Mouse (Mus musculus) MEL (cell line): Measurements from ENCODE around the gene Arntl. TPM values are rescaled to one million over a fixed set of nuclear protein-coding genes. Genes with fewer than 3 reads are reported as not detected.

Experiments used
- DNase-seq: peaks from one replicate; pipeline ENCODE4 v3.0.0; 2011; ENCODE audit warnings: low read depth, low spot score
- H3K27ac ChIP-seq: 2 replicates; pipeline ENCODE4 v1.5.1; 2012; ENCODE audit warnings: low read depth, mild to moderate bottlenecking, control low read depth, low read length, moderate library complexity; ENCODE audit not compliant: control insufficient read depth
- H3K27me3 ChIP-seq, 2 experiments: fragments of 150-350 bp in 1 of 2; sonication (generic) in 1 of 2; 2 replicates each; pipeline ENCODE4 v1.6.1; 2012; ENCODE audit warnings: low read length in 2 of 2, mild to moderate bottlenecking in 2 of 2, improper control_type of control experiment in 1 of 2, moderate library complexity in 1 of 2; ENCODE audit not compliant: insufficient read depth in 2 of 2, control insufficient read depth in 1 of 2
- H3K36me3 ChIP-seq, 2 experiments: 2 replicates each; pipeline ENCODE4 v1.6.1; 2012 to 2014; ENCODE audit warnings: low read length in 2 of 2, improper control_type of control experiment in 1 of 2, inconsistent platforms in 1 of 2, mild to moderate bottlenecking in 1 of 2; ENCODE audit not compliant: insufficient read depth in 2 of 2, control insufficient read depth in 1 of 2
- H3K4me1 ChIP-seq, 2 experiments: fragments of 150-350 bp in 1 of 2; sonication (generic) in 1 of 2; 2 replicates each; pipeline ENCODE4 v1.6.1; 2012; ENCODE audit warnings: low read length in 2 of 2, improper control_type of control experiment in 1 of 2, mild to moderate bottlenecking in 1 of 2; ENCODE audit not compliant: insufficient read depth in 2 of 2, control insufficient read depth in 1 of 2
- H3K4me3 ChIP-seq, 2 experiments: fragments of 150-350 bp in 1 of 2; sonication (generic) in 1 of 2; 2 replicates each; pipeline ENCODE4 v1.5.1; 2012; ENCODE audit warnings: low read depth in 2 of 2, low read length in 2 of 2, mild to moderate bottlenecking in 2 of 2, moderate library complexity in 2 of 2, control low read depth in 1 of 2, improper control_type of control experiment in 1 of 2; ENCODE audit not compliant: control insufficient read depth in 1 of 2, insufficient read depth in 1 of 2
- H3K79me2 ChIP-seq: 2 replicates; pipeline ENCODE4 v1.6.1; 2012; ENCODE audit warnings: mild to moderate bottlenecking, low read length, moderate library complexity; ENCODE audit not compliant: control insufficient read depth, poor library complexity, insufficient read depth
- H3K9ac ChIP-seq: 2 replicates; pipeline ENCODE4 v1.6.1; 2012; ENCODE audit warnings: low read depth, mild to moderate bottlenecking, control low read depth, low read length, moderate library complexity; ENCODE audit not compliant: control insufficient read depth, poor library complexity, severe bottlenecking
- H3K9me3 ChIP-seq: fragments of 150-350 bp; sonication (generic); replicated peaks from 2 replicates; pipeline ENCODE4 v1.6.1; 2012; ENCODE audit warnings: mild to moderate bottlenecking, low read length, improper control_type of control experiment, moderate library complexity; ENCODE audit not compliant: insufficient read depth
- BHLHE40 ChIP-seq: IDR thresholded peaks from 2 replicates; pipeline ENCODE4 v1.6.1; 2012; ENCODE audit warnings: low read depth, mild to moderate bottlenecking, inconsistent platforms, low read length, improper control_type of control experiment, borderline replicate concordance
- CHD1 ChIP-seq: IDR thresholded peaks from 2 replicates; pipeline ENCODE4 v1.6.1; 2012; ENCODE audit warnings: low read depth, mild to moderate bottlenecking, inconsistent platforms, low read length, improper control_type of control experiment
- CHD2 ChIP-seq: IDR thresholded peaks from 2 replicates; pipeline ENCODE4 v1.6.1; 2011; ENCODE audit warnings: low read length, improper control_type of control experiment
- CTCF ChIP-seq, 3 experiments: IDR thresholded peaks in 2 of 3; conservative IDR thresholded peaks in 1 of 3; 2 replicates each; pipeline ENCODE4 v1.5.1; 2011 to 2012; ENCODE audit warnings: low read length in 3 of 3, low read depth in 2 of 3, mild to moderate bottlenecking in 2 of 3, improper control_type of control experiment in 1 of 3, inconsistent platforms in 1 of 3, mixed read lengths in 1 of 3, moderate library complexity in 1 of 3; ENCODE audit not compliant: control insufficient read depth in 1 of 3, insufficient read depth in 1 of 3, poor library complexity in 1 of 3, severe bottlenecking in 1 of 3
- ELF1 ChIP-seq: IDR thresholded peaks from 2 replicates; pipeline ENCODE4 v1.6.1; 2014; ENCODE audit warnings: low read depth, mild to moderate bottlenecking, inconsistent platforms, low read length, improper control_type of control experiment, moderate library complexity
- EP300 ChIP-seq, 2 experiments: IDR thresholded peaks; 2 replicates each; pipeline ENCODE4 v1.6.1; 2011; ENCODE audit warnings: improper control_type of control experiment in 2 of 2, low read length in 2 of 2, low read depth in 1 of 2, mild to moderate bottlenecking in 1 of 2
- ETS1 ChIP-seq: IDR thresholded peaks from 2 replicates; pipeline ENCODE4 v1.6.1; 2012; ENCODE audit warnings: low read depth, mild to moderate bottlenecking, inconsistent platforms, low read length, improper control_type of control experiment, moderate library complexity
- GABPA ChIP-seq: IDR thresholded peaks from 2 replicates; pipeline ENCODE4 v1.6.1; 2012; ENCODE audit warnings: low read depth, mild to moderate bottlenecking, inconsistent platforms, low read length, improper control_type of control experiment, moderate library complexity
- GATA1 ChIP-seq: IDR thresholded peaks from 2 replicates; pipeline ENCODE4 v1.6.1; 2011; ENCODE audit warnings: low read depth, low read length, improper control_type of control experiment
- HCFC1 ChIP-seq: IDR thresholded peaks from 2 replicates; pipeline ENCODE4 v1.6.1; 2012; ENCODE audit warnings: low read depth, mild to moderate bottlenecking, inconsistent platforms, low read length, improper control_type of control experiment, moderate library complexity
- JUND ChIP-seq: IDR thresholded peaks from 2 replicates; pipeline ENCODE4 v1.6.1; 2011; ENCODE audit warnings: low read depth, mild to moderate bottlenecking, improper control_type of control experiment, low read length
- KAT2A ChIP-seq: conservative IDR thresholded peaks from 2 replicates; pipeline ENCODE4 v1.6.1; 2012; ENCODE audit warnings: low read depth, low read length, improper control_type of control experiment, inconsistent platforms
- MAFK ChIP-seq: IDR thresholded peaks from 2 replicates; pipeline ENCODE4 v1.6.1; 2011; ENCODE audit warnings: low read depth, mild to moderate bottlenecking, low read length, improper control_type of control experiment, borderline replicate concordance
- MAZ ChIP-seq: IDR thresholded peaks from 2 replicates; pipeline ENCODE4 v1.6.1; 2012; ENCODE audit warnings: low read depth, mild to moderate bottlenecking, inconsistent platforms, low read length, improper control_type of control experiment
- MEF2A ChIP-seq: IDR thresholded peaks from 2 replicates; pipeline ENCODE4 v1.6.1; 2014; ENCODE audit warnings: low read depth, mild to moderate bottlenecking, inconsistent platforms, low read length, improper control_type of control experiment; ENCODE audit not compliant: poor library complexity, insufficient replicate concordance, severe bottlenecking; ENCODE audit errors: extremely low read depth
- MXI1 ChIP-seq: IDR thresholded peaks from 2 replicates; pipeline ENCODE4 v1.6.1; 2011; ENCODE audit warnings: mild to moderate bottlenecking, low read depth, low read length, improper control_type of control experiment
- MYB ChIP-seq: IDR thresholded peaks from 2 replicates; pipeline ENCODE4 v1.6.1; 2011; ENCODE audit warnings: mild to moderate bottlenecking, low read depth, low read length, improper control_type of control experiment
- MYC ChIP-seq: IDR thresholded peaks from 2 replicates; pipeline ENCODE4 v1.6.1; 2011; ENCODE audit warnings: low read depth, mild to moderate bottlenecking, low read length, improper control_type of control experiment, moderate library complexity
- NELFE ChIP-seq: IDR thresholded peaks from 2 replicates; pipeline ENCODE4 v1.6.1; 2011; ENCODE audit warnings: low read depth, low read length, improper control_type of control experiment
- NRF1 ChIP-seq: IDR thresholded peaks from 2 replicates; pipeline ENCODE4 v1.6.1; 2014; ENCODE audit warnings: low read depth, mild to moderate bottlenecking, inconsistent platforms, low read length, improper control_type of control experiment, moderate library complexity; ENCODE audit not compliant: poor library complexity, insufficient read depth, severe bottlenecking
- POLR2A ChIP-seq, 2 experiments: IDR thresholded peaks; 2 replicates each; pipeline ENCODE4 v1.6.1; 2011 to 2012; ENCODE audit warnings: low read length in 2 of 2, mild to moderate bottlenecking in 2 of 2, control low read depth in 1 of 2, improper control_type of control experiment in 1 of 2, low read depth in 1 of 2, moderate library complexity in 1 of 2; ENCODE audit not compliant: control insufficient read depth in 1 of 2, insufficient read depth in 1 of 2, poor library complexity in 1 of 2
- POLR2AphosphoS2 ChIP-seq: IDR thresholded peaks from 2 replicates; pipeline ENCODE4 v1.6.1; 2011; ENCODE audit warnings: low read length, improper control_type of control experiment
- POLR2AphosphoS5 ChIP-seq: IDR thresholded peaks from 2 replicates; pipeline ENCODE4 v1.6.1; 2012; ENCODE audit warnings: low read depth, borderline replicate concordance, mild to moderate bottlenecking, inconsistent platforms, low read length, moderate library complexity, mixed read lengths
- RAD21 ChIP-seq: IDR thresholded peaks from 2 replicates; pipeline ENCODE4 v1.6.1; 2011; ENCODE audit warnings: mild to moderate bottlenecking, low read depth, low read length, improper control_type of control experiment
- SIN3A ChIP-seq: IDR thresholded peaks from 2 replicates; pipeline ENCODE4 v1.6.1; 2012; ENCODE audit warnings: low read length, improper control_type of control experiment, inconsistent platforms
- SMC3 ChIP-seq: IDR thresholded peaks from 2 replicates; pipeline ENCODE4 v1.6.1; 2011; ENCODE audit warnings: low read depth, low read length, improper control_type of control experiment
- TAL1 ChIP-seq: IDR thresholded peaks from 2 replicates; pipeline ENCODE4 v1.6.1; 2012; ENCODE audit warnings: mild to moderate bottlenecking, inconsistent platforms, low read length, moderate library complexity, mixed read lengths
- TBP ChIP-seq: IDR thresholded peaks from 2 replicates; pipeline ENCODE4 v1.8.0; 2011; ENCODE audit warnings: low read depth, low read length, improper control_type of control experiment
- TCF12 ChIP-seq: IDR thresholded peaks from 2 replicates; pipeline ENCODE4 v1.6.1; 2014; ENCODE audit warnings: low read depth, mild to moderate bottlenecking, inconsistent platforms, low read length, improper control_type of control experiment, moderate library complexity
- UBTF ChIP-seq: IDR thresholded peaks from 2 replicates; pipeline ENCODE4 v1.6.1; 2012; ENCODE audit warnings: low read depth, mild to moderate bottlenecking, inconsistent platforms, low read length, improper control_type of control experiment, moderate library complexity, borderline replicate concordance; ENCODE audit not compliant: insufficient read depth
- USF1 ChIP-seq: IDR thresholded peaks from 2 replicates; pipeline ENCODE4 v1.6.1; 2014; ENCODE audit warnings: low read depth, mild to moderate bottlenecking, inconsistent platforms, low read length, improper control_type of control experiment, moderate library complexity
- ZC3H11A ChIP-seq: IDR thresholded peaks from 2 replicates; pipeline ENCODE4 v1.6.1; 2012; ENCODE audit warnings: low read depth, mild to moderate bottlenecking, inconsistent platforms, low read length, improper control_type of control experiment
- ZKSCAN1 ChIP-seq: IDR thresholded peaks from 2 replicates; pipeline ENCODE4 v1.6.1; 2012; ENCODE audit warnings: low read depth, mild to moderate bottlenecking, inconsistent platforms, low read length, improper control_type of control experiment, moderate library complexity
- ZMIZ1 ChIP-seq: IDR thresholded peaks from 2 replicates; pipeline ENCODE4 v1.6.1; 2012; ENCODE audit warnings: low read depth, mild to moderate bottlenecking, inconsistent platforms, low read length, improper control_type of control experiment, moderate library complexity
- ZNF384 ChIP-seq: IDR thresholded peaks from 2 replicates; pipeline ENCODE4 v1.6.1; 2012; ENCODE audit warnings: low read depth, mild to moderate bottlenecking, inconsistent platforms, low read length, improper control_type of control experiment
- polyA plus RNA-seq, 2 experiments: library from polyadenylated mRNA; stranded (reverse) in 1 of 2; unstranded in 1 of 2; fragments of >175 nt in 1 of 2; fragments of >200 nt in 1 of 2; gene quantifications; 2 replicates each; pipeline versions ENCODE4 v1.2.1 to v1.2.4; 2012; ENCODE audit warnings: low replicate concordance in 2 of 2, low read depth in 1 of 2; ENCODE audit not compliant: insufficient read length in 2 of 2, insufficient read depth in 1 of 2, missing spikeins in 1 of 2
- total RNA-seq: library from RNA; depleted of rRNA; stranded (reverse); fragments of 300-350 nt; gene quantifications from 2 replicates; pipeline ENCODE4 v1.2.3, GENCODE M21; 2012; rRNA removed

Arntl gene
- total RNA-seq (2.0 and 3.7 TPM in 2 replicates), polyA plus RNA-seq (1 to 10 TPM in 1 of 2 experiments, not detected in 1; 4.5 TPM)

DNA sequence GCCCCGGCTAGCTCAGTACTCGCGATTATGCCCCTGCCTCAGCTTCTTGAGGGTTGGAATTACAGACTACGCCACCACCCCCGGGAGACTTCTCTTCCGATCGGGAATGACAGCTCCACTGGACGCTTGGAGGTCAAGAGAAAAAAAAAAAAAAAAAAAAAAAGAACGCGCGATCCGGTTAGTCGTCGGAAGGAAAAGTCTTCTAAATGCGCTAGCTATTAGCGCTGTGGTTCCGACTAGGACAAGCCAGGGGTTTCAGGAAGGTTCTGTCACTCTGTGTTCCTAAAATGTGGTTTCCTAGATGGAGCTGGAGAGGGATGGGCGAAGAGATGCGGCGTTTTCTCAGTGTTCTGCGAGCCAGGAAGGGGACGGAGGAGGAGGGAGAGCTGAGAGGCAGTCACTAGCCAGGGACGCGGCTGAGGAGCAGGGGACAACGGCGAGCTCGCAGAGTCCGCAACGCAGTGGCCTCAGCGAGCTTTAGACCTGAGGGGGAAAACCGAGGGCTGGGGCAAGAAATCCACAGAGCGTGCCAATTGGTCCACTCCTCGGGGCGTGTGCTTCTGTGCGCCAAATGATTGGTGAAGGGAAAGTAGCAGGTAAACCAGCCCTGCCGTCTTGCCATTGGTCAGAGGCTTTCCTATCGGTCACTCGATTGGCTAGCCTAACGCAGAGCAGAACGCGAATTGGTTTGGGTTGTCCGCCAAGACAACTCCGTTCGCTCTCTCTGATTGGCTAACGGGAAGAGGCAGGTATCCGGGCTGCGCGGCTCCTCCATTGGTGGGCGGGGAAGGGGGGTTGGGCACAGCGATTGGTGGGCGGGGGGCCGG, at the start of gene Arntl:
Arntl (plus strand) TSS at position 822 of the 827 bp plus-strand sequence.
- TF ChIP-seq GABPA, result no peak
- no peak for TF ChIP-seq SMC3
- TF ChIP-seq MAFK, result no peak
- peak; percentile 77 for TF ChIP-seq ZNF384
- no peak for TF ChIP-seq RAD21
- no peak for TF ChIP-seq MYC
- TF ChIP-seq MYB, result no peak
- no peak for TF ChIP-seq JUND
- no peak for TF ChIP-seq MEF2A
- TF ChIP-seq UBTF, result peak; percentile 81; the same call in 1 of the 2 replicates
- TF ChIP-seq GATA1, result no peak
- peak; percentile 55; the same call in 1 of the 2 replicates for TF ChIP-seq NELFE
- no peak for TF ChIP-seq ZC3H11A
- TF ChIP-seq POLR2AphosphoS5, result no peak
- peak; percentile 37; the same call in 1 of the 2 replicates for TF ChIP-seq POLR2AphosphoS2
- no peak for TF ChIP-seq ZKSCAN1
- TF ChIP-seq ELF1, result no peak
- no peak for TF ChIP-seq TAL1
- no peak for TF ChIP-seq USF1
- TF ChIP-seq TCF12, result no peak
- TF ChIP-seq MXI1, result no peak; the same call in 1 of the 2 replicates
- peak; percentile 87 for TF ChIP-seq CHD2
- peak; percentile 37; the same call in 1 of the 2 replicates for TF ChIP-seq NRF1
- TF ChIP-seq POLR2A (IDR thresholded peaks at IDR 0.05; ENCODE audit: control insufficient read depth in 1 of 2, insufficient read depth in 1 of 2, low read depth in 1 of 2, low read length in 2 of 2, poor library complexity in 1 of 2), result peak; percentile 83 to 89
- no peak for TF ChIP-seq CHD1
- no peak for TF ChIP-seq BHLHE40
- TF ChIP-seq ETS1, result 0 out of 2 replicates have a peak, but pooled peaks have one; percentile 14
- TF ChIP-seq HCFC1, result 0 out of 2 replicates have a peak, but pooled peaks have one; percentile 59
- peak; percentile 51 for TF ChIP-seq SIN3A
- no peak for TF ChIP-seq EP300 (IDR thresholded peaks at IDR 0.05; ENCODE audit: low read depth in 1 of 2, low read length in 2 of 2)
- no peak for TF ChIP-seq ZMIZ1
- 0 out of 2 replicates have a peak, but pooled peaks have one; percentile 23 for TF ChIP-seq MAZ
- TF ChIP-seq KAT2A, result no peak
- TF ChIP-seq TBP, result peak; percentile 81
- no peak for TF ChIP-seq CTCF (IDR thresholded peaks at IDR 0.05 in 2 of 3, conservative IDR thresholded peaks at IDR 0.05 in 1 of 3; ENCODE audit: control insufficient read depth in 1 of 3, insufficient read depth in 1 of 3, low read depth in 2 of 3, low read length in 3 of 3, poor library complexity in 1 of 3, severe bottlenecking in 1 of 3)
- TF ChIP-seq, all 39 proteins: peak for 12
- Histone ChIP-seq H3K36me3 (no peaks in the 10 kb centered on the region), H3K9ac (peak within 1 kb of the TSS; percentile 79), H3K4me1 (no peaks in the 10 kb centered on the region), H3K27ac (peak within 1 kb of the TSS; percentile 57), H3K9me3 (no peaks in the 10 kb centered on the region), H3K79me2 (no peaks in the 10 kb centered on the region; the same call in 1 of the 2 replicates), H3K4me3 (peak within 1 kb of the TSS; percentile 85 to 88), H3K27me3 (peaks cover 0 to 5% of the 10 kb centered on the region in 2 experiments; a peak in 3 of 4 replicates)
- peak; percentile 99 for DNase-seq
